Mouse (Mus musculus): ENCODE results near the gene Btbd1. TPM values are rescaled to one million over a fixed set of nuclear protein-coding genes. Genes with fewer than 3 reads are reported as not detected.
A peak's percentile ranks its signal among the peaks of the same experiment; 100 is the strongest.

Btbd1 gene
- total RNA-seq (2021): 100 to 1,000 TPM; 177 to 218 TPM
- long read RNA-seq, experiment 1, transcript Btbd1-201 (8 exons, 3,001 nt): major isoform, 734 of 756 reads
- long read RNA-seq, experiment 1, partial matches to known transcripts: 5 of 756 reads
- long read RNA-seq, experiment 1, other reads (novel, unspliced or antisense): 17 of 756 reads
- long read RNA-seq, experiment 2, transcript Btbd1-201 (8 exons, 3,001 nt): major isoform, 787 of 823 reads
- long read RNA-seq, experiment 2, partial matches to known transcripts: 5 of 823 reads
- long read RNA-seq, experiment 2, other reads (novel, unspliced or antisense): 31 of 823 reads

DNA sequence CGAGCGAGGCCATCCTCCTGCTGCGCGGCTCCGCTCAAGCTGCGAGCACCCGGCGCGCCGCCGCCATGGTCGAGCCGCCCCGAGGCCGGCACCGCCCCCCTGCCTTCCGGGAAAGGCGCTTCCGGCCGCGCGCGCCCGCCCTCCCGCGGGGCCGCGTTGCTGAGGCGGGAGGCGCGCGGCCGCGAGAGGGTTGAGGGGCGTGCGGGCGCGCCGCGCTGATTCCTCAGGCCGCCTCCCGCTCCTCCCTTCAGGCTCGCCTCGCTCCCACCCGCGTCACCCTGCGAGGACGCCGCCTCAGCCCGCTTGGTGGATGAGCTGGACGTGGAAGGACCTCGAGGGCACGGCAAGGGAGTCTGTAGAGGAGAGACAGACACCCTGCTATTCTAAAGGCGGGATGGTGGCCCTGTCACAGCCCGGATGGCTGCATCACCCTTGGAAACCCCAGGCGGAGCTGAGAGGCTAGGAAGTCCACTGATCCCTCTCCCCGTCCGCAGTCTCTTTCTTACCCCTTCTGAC is at the start of gene Btbd1:
Gene Btbd1, minus strand, starts transcription at position 53 of the 516 bp plus-strand sequence.
- DNase-seq (ENCODE audit: low spot score in 2 of 2): peak; percentile 83 to 91

DNA sequence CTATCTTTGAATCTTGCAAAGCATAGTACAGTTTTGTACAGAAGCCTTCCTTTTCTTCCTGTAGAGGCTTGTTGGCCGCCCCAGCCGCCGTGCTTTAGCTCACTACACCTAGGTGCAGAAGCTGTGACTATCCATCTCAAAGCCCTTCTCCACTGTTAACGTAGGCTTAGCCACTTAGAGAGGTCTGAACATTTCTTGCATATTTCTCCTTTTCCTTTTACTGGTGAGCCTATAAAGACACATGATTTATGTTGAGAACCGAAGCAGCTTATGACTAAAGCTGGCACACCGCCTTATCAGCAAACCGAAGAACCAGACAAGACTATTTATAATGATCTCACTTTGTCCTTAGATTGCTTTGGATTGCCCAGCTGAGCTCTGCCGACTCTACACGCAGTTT is 46.1 kb upstream of the Btbd1 start:
- no peak for DNase-seq (ENCODE audit: low spot score in 2 of 2)

DNA sequence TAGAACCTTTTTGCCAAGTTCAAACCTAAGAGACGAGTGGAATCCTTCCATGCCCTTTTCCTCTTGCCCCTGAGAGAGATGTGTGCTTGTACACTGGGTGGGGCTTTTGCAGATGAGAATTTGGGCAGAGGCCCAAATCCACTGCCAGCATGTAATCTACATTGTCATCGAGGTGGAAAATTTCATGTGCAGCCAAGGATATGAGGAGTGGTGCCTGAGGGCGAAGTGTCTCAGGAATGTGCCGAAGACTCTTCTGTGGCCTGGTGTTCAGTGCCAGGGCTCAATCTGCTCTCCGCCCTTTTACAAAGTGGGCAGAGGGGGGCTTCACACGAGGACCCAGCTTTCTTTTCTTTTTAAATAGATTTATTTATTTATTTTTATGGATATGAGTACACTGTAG is 45.4 kb upstream of the Btbd1 start:
- DNase-seq (ENCODE audit: low spot score in 2 of 2): no peak

DNA sequence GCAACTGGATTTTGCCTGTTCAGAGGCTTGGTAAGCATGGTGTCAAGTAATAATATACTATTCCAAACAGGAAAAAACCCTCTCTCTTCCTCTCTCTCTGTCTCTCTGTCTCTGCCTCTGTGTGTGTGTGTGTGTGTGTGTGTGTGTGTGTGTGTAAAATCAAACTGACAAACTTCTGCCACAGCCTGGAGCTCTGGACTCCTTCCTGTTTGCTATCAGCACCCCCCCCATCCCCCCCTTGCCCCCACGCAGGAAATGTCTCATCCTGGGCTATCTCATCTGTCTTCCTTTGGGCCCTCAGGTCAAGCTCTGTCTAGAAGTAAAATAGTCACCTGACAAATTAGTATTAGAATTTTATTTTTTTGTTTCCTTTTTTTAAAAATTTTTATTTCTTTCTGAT is 44.6 kb upstream of the Btbd1 start:
- DNase-seq (ENCODE audit: low spot score in 2 of 2): no peak

DNA sequence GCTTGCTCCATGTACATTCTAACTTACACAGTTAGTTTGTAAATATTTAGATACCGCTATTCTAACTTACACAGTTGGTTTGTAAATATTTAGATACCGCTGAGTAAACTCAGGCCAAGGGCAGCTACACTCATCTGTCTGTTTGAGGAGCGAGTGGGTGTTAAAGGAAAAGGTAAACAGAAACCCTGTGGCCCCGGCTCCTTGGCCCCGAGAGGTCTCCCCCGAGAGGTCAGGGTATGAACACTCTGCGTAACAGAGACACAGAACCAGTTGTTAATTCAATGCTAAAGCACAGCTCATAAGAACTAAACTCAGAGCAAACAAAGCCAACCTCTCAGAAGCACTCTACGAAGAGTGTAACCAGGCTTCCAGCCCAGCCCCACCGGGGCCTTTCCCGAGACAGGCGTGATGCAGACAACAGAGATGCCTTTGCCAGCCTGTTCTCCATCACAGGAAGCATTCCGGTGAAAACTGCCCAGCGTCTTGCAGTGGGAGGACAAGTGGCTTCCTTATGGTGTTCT is 43.3 kb upstream of the Btbd1 start:
- DNase-seq (ENCODE audit: low spot score in 2 of 2): peak in 1 of 2 experiments; percentile 14

DNA sequence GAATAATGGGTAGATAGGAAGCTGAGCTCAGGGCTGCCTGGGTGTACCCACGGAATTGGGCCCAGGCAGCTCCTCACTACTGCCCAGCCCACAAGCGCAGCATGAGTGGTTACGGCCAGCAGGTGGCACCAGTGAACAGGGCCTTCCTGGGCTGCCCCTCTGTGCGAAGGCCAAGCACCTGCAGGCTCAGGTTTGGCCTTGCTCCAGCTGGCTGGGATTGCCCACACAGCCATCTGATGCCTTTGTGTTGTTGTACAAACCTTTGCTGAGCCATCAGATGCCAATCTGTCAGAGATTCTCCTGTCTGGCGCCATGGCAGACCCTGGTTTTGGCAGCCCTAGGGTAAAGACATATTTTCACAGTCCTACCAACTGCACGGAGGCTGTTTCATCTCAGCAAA is 38.9 kb upstream of the Btbd1 start:
- peak; percentile 37 to 65 for DNase-seq (ENCODE audit: low spot score in 2 of 2)

DNA sequence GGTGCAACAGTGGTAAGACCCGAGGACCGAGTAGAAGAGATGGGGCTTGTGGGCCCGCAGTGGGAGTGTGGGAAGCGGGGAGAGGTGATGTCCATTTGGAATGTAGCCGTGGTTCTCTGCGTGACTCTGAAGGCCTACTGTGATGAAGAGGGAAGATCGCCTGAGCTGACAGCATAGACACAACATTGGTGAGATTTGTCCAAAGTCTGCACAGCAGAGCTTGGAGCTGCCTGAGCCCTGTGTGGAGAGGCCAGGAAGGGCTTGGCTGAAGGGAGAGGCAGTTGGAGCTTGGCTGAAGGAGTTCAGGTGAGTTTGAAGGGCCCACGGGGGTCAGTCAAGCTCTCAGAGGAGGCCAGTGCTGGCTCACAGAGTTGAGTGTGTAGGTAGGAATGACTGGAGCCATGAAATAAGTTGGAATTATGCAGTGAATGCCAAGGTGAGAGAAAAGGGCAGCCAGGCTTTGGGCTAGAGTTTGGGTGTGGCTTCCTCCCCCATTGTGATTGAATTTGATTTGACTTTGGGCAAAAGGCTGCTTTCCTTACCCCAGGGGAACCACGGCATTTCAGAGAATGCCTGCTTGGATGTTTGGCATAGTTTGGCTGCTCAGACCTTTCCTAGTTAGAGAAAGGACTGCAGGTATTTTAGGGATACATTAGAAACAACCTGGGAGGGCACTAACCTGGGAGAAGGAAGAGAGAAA is 38.1 kb upstream of the Btbd1 start:
- DNase-seq (ENCODE audit: low spot score in 2 of 2): peak in 1 of 2 experiments; percentile 9

DNA sequence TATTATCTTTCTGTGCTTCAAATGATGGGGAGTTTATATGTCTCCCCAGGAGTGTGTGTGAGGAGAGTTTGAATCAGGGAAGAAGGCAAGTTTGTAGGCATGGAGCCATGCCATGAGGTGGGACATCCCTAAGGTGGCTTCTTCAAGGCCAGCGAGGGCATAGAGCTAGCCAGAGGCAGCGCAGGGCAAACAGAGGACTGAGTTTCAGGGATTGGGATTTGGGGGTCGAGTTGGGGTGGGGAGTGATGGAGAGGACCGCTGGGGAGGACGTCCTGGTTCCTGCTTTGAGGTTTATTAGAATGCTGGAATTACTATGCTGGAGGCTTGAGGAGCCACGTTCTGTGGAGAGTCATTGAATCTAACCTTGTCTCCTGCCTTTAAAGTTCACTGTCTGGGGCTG is 36.7 kb upstream of the Btbd1 start:
- DNase-seq (ENCODE audit: low spot score in 2 of 2): no peak

DNA sequence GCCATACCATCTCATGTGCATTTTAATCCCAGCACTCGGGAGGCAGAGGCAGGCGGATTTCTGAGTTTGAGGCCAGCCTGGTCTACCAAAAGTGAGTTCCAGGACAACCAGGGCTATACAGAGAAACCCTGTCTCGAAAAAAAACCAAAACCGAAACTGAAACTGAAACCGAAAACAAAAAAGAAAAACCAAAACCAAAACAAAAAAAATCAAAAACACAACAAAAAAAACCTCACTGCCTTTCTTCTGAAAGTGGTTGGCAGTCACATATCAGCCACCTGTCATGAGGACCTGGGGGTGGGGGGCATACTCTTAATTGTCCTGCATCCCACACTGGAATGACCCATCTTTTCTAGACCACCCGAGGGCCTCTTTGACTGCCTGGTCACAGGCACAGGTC is 35.3 kb upstream of the Btbd1 start:
- no peak for DNase-seq (ENCODE audit: low spot score in 2 of 2)

DNA sequence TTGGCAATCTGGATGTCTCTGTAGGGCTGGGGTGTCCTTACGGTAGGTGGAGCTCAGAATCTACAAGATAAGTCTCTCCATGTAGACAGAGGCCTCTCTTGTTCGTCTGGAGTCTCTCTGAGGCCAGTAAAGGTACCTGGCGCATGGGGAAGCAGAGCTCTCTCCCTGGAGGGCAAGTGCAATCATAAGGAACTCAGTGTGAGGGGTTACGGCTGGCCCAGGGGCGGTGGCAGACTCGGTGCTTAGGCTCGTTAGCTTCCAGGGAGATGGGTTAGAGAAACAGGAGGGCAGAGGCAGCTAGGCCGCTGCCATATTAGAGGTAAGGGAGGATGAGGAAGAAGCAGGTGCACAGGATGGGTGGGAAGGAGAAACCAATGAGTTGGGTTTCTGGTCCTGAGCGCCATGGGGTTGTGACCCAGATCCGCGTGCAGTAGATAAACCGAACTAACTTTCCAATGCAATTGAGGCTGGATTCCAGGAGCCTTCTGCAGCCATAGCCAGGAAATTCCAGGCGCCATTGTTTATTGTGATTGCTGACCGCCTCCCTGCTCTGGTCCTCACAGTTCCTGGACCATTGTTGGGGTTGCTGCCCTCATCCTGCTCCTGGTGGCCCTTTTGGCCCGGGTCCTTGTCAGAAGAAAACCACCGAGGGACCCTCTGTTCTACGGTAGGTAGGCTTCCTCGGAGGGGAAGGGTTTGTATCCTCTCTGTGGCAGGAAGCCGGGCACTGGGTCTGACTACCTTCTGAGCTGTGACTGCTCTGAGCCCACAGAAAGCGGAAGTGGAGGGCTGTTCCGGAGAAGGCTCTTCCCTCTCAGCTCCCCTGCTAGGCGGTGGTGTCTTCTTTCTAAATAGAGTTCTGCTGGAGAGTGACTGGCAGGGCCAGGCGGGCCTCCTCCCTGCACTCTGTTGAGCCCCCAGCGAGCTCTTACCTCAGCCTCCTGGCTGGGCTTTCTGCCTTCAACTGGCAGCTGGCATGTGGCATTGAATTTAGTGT is 33.7 kb upstream of the Btbd1 start:
- peak in 1 of 2 experiments; percentile 36 for DNase-seq (ENCODE audit: low spot score in 2 of 2)

DNA sequence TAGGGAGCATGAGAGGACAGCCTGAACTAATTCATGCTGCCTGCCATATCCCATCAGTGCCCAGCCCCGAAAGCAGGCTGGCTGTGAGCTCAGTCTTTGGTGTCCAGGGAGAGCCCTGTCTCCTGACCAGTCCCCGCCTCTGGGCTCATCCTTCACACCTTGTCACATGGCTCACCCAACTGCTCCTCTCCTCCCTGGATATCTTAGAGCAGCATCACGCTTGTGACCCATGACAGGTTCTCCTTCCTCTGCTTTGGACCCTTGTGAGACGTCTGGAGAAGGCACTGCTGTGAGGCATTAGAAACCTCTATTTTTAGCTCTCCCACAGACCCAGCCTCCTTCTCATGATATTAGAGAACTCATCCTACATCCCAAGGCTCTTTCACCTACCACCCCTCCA is 32.7 kb upstream of the Btbd1 start:
- no peak for DNase-seq (ENCODE audit: low spot score in 2 of 2)

DNA sequence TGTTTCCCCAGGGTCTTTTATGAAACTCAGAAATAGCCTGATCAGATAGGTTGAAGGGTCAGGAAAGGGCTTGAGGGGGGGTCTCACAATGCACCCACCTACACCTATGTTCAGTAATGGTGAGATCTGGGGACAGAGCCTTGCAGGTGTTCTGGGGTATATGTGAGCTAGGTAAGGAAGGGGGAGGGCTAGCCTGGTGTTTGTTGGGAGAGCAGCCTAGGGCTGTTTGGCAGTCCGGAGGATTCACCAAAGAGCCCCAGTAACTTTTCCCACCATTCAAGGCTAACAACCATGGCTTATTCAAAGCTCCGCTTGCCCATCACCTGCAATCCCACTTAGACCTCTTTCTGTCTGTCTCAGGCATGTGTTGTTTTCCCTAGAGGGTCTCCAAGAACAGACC is 32.2 kb upstream of the Btbd1 start:
- DNase-seq (ENCODE audit: low spot score in 2 of 2): no peak

DNA sequence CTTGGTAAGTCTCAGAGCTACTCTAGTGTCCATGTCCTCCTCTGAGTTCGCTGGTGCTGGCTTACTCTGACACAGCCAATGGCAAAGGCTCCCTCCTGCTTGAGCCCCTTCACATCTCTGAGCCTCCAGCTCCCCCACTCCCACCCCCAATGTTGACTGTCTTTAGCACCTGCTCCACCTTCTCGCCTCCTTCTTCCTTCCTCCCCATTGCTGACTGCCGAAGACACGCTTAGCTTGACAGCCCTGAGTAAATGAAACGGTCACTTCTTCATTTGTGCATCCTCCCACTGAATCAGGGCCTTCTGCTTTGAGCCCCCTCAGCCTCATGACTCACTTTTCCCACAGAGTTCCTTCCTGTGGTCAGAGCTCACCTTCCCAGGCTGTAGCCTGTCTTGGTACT is 31.8 kb upstream of the Btbd1 start:
- no peak for DNase-seq (ENCODE audit: low spot score in 2 of 2)

DNA sequence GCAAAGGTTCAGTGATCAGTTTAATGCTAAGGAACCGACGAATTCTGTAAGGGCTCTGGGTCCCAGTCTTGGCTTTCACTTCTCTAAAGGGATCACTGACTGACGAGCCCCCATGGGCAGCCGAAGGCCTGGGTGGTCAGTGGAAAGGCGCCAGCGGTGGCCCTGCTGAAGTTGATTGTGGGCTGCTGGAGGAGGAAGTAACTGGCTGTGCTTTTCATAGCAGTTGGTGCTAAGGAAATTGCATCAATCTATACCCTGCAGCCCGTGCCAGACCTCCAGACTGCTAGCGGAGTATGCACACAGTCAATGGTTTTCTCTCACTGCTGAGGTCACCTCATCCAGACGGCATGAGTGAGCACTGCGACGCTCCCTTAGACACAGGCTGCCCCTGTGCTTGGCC is 30.8 kb upstream of the Btbd1 start:
- no peak for DNase-seq (ENCODE audit: low spot score in 2 of 2)

DNA sequence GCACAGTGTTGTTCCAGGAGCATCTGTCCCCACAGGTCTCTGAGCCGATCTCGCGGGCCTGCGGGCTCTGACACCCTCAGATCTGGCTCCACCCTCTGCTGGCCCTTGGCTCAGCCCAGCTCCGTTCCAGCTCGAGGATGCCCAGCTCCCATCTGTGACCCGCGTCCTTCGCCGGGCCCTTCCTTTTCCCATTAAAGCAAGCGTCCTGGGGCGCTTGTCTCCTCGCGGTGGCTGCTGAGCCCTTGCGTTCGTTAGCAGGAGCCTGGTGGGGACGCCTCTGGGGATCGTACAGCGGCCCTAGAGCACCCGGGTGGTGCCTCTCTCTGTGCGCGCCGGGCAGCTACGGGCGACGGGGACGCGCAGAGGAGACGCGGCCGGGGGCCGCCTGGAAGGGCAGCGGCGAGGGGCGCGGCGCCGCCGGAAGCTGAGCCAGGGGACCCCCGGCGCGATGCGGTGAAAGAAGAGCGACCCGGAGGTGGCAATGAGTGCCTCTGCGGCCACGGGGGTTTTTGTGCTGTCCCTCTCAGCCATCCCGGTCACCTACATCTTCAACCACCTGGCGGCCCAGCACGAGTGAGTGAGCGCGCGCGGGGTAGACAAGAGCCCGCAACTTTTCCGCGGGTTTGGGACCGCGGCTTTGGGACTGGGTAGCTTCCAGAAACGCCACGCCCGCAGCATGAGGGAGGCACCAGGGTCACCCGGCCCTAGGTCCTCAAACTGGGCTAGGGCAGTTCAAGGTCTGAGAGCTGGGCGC is 29.9 kb upstream of the Btbd1 start, which contains the start of gene Tm6sf1:
Gene Tm6sf1, plus strand, starts transcription at position 34 of the 754 bp plus-strand sequence.
- DNase-seq (ENCODE audit: low spot score in 2 of 2): peak; percentile 29 to 57

DNA sequence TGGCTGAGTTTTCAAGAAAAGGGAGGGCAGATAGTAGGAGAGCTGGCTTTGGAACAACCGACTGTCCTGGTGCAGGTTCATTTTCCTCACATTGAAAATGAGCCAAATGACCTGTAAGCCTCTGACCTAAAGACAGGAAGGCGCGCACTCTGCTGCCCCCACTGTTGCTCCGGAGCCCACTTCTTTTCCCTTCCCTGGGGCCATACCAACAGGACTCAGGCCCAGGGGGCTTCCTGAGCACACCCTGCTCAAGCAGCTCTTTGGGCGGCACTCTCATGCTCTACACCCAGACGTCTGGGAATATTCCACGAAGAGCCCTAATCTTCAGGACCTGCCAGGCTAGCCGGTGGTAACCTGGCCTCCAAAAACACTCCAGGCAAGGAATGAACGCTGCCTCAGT is 29.0 kb upstream of the Btbd1 start:
- no peak for DNase-seq (ENCODE audit: low spot score in 2 of 2)

DNA sequence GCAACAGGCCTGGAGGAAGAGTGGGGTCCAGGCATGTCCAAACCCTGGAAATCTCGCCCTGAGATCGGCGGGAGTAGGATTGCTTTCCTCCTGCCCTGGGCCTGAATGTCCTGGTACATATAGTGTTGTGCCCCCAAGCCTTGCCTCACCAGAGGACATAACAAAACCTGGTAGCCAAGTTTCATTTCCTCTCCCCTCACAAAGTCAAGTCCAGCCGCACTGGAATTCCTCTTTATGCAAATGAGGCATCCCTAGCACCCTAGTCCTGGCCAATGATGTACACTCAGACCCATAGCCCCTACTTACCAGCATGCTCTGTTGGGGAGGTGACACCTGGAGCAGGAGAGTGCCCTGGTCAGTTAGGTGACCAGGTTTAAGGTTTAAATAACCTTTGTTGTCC is 27.0 kb upstream of the Btbd1 start:
- no peak for DNase-seq (ENCODE audit: low spot score in 2 of 2)

DNA sequence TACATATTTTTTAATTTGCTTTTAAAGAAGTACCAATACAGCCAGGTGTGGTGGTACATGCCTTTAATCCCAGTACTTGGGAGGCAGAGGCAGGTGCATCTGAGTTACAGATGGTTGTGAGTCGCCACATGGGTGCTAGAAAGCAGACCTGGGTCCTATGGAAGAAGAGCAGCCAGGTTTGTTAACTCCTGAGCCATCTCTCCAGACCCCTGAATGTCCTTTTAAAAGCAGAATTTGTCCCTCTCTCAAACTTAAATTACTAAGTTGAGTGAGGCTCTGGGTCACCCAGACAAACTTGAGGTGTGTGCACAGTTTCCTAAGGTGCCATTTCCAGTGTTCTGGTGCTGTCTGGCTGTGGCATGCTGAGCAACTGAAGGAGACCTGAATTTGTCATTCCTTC is 26.5 kb upstream of the Btbd1 start, which contains the start of gene Gm10160:
Gene Gm10160, minus strand, starts transcription at position 101 of the 400 bp plus-strand sequence.
- DNase-seq (ENCODE audit: low spot score in 2 of 2): no peak

DNA sequence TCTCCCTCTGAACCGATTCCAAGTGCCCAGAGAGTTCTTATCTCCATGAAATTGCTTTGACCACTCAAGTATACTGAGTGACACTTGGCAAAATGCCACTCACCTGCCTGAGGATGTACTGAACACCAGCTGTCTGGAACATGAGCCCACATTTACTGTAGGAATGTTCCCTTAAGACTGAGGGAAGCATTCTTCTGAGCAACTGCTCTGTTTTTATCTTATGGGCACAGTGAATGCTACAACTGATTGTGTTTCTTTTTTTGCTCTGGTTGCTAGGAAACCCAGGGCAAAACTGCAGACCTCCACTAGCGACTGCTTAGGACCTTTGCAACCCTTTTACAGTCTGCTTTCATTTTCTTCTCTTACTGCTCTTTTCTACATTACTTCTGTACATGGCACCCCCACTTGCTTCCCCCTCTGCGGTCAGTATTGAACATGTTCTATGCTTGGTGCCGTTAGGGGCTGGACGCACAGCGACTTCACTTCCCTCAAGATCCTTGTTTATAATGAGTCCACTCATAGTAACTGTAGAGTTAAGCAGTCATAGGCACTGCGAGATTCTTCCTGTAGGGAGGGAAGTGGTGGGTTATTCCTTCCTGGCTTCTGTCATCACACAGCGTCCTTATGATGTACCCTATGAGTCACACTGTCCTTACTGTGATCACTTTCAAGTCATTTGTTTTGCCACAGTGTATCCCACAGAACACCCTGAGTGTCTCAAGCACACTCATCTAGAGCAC is 25.5 kb upstream of the Btbd1 start:
- DNase-seq (ENCODE audit: low spot score in 2 of 2): no peak

DNA sequence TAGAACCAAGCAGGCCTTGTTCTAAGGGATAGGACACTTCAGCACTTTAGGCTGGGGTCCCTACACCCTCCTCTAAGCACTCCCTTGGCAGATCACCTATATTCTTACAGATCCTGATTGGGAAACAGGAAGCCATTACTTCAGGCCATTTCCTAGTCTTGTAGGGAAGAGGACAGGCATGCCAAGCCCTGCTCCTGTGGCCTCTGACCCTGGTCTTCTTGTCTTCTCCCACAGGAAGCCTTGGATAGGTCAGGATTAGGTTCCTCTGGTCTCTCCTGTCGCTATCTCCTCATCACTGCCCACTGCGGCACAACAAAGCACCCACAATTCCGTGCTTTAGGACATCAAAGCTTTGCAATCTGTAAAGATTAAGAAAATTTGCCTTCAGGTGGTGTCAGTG is 22.5 kb upstream of the Btbd1 start:
- DNase-seq (ENCODE audit: low spot score in 2 of 2): no peak

All from gastrocnemius, postnatal 4 days (tissue).